Mouse (Mus musculus) cerebellum, adult 2 months (tissue): Measurements from ENCODE around the gene Tmem63b. TPM values are rescaled to one million over a fixed set of nuclear protein-coding genes. Genes with fewer than 3 reads are reported as not detected.

ENCODE experiments used
- DNase-seq, 2 experiments: peaks; one replicate each; pipeline ENCODE4 v3.0.0; 2021
- H3K27ac ChIP-seq: fragments of 200-500 bp; 2 replicates; pipeline ENCODE4 v1.5.1; 2012; ENCODE audit warnings: low read length, control low read depth, inconsistent platforms; ENCODE audit not compliant: insufficient read depth
- H3K27me3 ChIP-seq: fragments of 200-500 bp; 2 replicates; pipeline ENCODE4 v1.6.1; 2012; ENCODE audit warnings: inconsistent platforms, mild to moderate bottlenecking, low read length, moderate library complexity; ENCODE audit not compliant: control insufficient read depth, insufficient read depth
- H3K4me1 ChIP-seq: fragments of 200-500 bp; 2 replicates; pipeline ENCODE4 v1.6.1; 2011; ENCODE audit warnings: low read length; ENCODE audit not compliant: control insufficient read depth, insufficient read depth
- H3K4me3 ChIP-seq: fragments of 200-500 bp; replicated peaks from 2 replicates; pipeline ENCODE3; 2011; ENCODE audit warnings: mild to moderate bottlenecking, low read depth, low read length, control low read depth; ENCODE audit not compliant: insufficient read depth
- CTCF ChIP-seq: fragments of 200-500 bp; IDR thresholded peaks from 2 replicates; pipeline ENCODE4 v1.5.1; 2011; ENCODE audit warnings: low read depth, mild to moderate bottlenecking, control low read depth, low read length, moderate library complexity, borderline replicate concordance; ENCODE audit not compliant: insufficient read depth
- POLR2A ChIP-seq: fragments of 200-500 bp; IDR thresholded peaks from 2 replicates; pipeline ENCODE4 v1.6.1; 2011; ENCODE audit warnings: low read length, control low read depth, borderline replicate concordance; ENCODE audit not compliant: insufficient read depth
- WGBS: fragments of 180-500 bp; shearing (Covaris S2); methylation state at CpG from one replicate; pipeline ENCODE4 v1.1.7; 2018; 5-methylcytosine and 5-hydroxymethylcytosine counted together
- polyA plus RNA-seq: library from polyadenylated mRNA; depleted of rRNA; stranded (reverse); fragments of >200 nt; gene quantifications from 2 replicates; pipeline ENCODE4 v1.2.3, GENCODE M21; 2012

Gene Tmem63b
- polyA plus RNA-seq, 1 experiment: 196 TPM

- H3K4me3 ChIP-seq: no peak overlapping the region
- WGBS: 89% methylated on average over 4 of the region's 4 CpGs
- H3K4me1 ChIP-seq: peaks cover 9% of the 10 kb centered on the region
- H3K27ac ChIP-seq: no peak overlapping the region
- TF ChIP-seq CTCF (no peak), POLR2A (no peak)
- DNase-seq: no peak
- no peaks in the 10 kb centered on the region for H3K27me3 ChIP-seq
Measured at GRCm38 (mm10) chr17:45730696-45731095, 44.0 kb upstream of the Tmem63b start.

DNA sequence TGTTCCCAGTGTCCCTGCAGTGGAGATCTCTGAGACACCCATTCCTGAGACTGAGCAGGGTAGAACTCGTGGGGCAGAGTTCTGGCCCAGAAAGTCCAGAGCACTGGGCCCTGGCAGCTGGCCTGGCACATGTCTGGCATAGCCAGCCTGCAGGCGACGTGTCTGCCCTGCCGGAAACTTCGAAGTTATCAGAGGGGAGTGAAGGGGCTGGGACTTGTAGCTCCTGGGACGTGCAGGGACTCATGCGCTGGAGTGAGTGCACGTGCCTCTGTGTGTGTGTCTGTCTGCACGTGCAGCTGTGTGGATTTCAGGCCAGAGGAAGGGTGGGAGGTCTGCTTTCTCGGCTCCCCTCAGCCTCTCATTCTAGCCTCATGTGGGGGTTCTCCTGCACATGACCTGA lies 42.7 kb upstream of the Tmem63b start:
- Histone ChIP-seq H3K4me1 (peaks cover 5% of the 10 kb centered on the region; the same call in 1 of the 2 replicates), H3K27me3 (no peaks in the 10 kb centered on the region), H3K27ac (no peak overlapping the region), H3K4me3 (no peak overlapping the region)
- WGBS: 42% methylated on average over 10 of the region's 10 CpGs
- DNase-seq: no peak
- TF ChIP-seq CTCF (no peak), POLR2A (no peak)

GRCm38 (mm10) chr17:45727983-45728723 lies 41.4 kb upstream of the Tmem63b start:
- WGBS: 63% methylated on average over 8 of the region's 8 CpGs
- Histone ChIP-seq H3K4me1 (no peaks in the 10 kb centered on the region), H3K27ac (no peak overlapping the region), H3K4me3 (no peak overlapping the region), H3K27me3 (no peaks in the 10 kb centered on the region)
- TF ChIP-seq POLR2A (no peak), CTCF (no peak)
- DNase-seq: no peak

DNA sequence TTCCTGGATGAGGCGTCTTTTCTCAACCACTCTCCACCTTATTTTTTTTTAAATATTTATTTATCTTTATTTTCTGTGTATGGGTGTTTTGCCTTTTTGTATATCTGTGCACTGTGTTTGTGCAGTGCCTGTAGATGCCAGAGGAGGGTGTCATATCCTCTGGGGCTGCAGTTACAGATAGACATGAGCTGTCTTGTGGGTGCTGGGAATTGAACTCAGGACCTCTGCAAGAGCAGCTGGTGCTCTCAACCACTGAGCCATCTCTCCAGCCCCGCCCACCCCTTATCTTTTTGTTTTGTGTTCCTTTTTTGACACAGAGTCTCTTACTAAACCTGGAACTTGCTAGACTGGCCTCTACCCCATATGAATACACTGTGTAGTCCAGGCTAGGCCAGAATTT lies 40.8 kb upstream of the Tmem63b start:
- no peak for DNase-seq
- no peaks in the 10 kb centered on the region for H3K4me1 ChIP-seq
- H3K4me3 ChIP-seq: no peak overlapping the region
- H3K27ac ChIP-seq: no peak overlapping the region
- TF ChIP-seq CTCF (no peak), POLR2A (no peak)
- H3K27me3 ChIP-seq: no peaks in the 10 kb centered on the region
- WGBS: 91% methylated on average over 2 of the region's 2 CpGs

- WGBS: 84% methylated on average over 7 of the region's 7 CpGs
- Histone ChIP-seq H3K4me3 (no peak overlapping the region), H3K27ac (no peak overlapping the region), H3K4me1 (no peaks in the 10 kb centered on the region), H3K27me3 (no peaks in the 10 kb centered on the region)
- DNase-seq: no peak
- TF ChIP-seq CTCF (no peak), POLR2A (no peak)
Measured at GRCm38 (mm10) chr17:45726249-45726648, 39.5 kb upstream of the Tmem63b start.

DNA sequence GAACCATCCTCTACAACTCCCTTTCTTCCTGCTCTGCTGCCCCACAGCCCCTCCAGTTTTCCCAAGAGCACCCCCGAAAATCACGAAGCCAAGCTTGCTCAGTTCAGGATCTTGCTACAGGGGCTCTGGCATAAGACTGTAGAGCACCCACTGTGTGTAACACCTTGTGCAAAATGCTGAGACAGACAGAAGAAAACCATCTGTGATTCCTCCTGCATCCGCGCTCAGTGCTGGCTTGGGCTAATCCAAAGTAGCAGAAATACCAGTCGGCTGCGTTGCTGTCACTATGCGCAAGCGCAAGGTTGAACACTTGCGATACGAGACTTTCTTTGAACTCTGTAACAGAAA lies 37.8 kb upstream of the Tmem63b start:
- no peak overlapping the region for H3K4me3 ChIP-seq
- 75% methylated on average over 10 of the region's 10 CpGs for WGBS
- no peak for TF ChIP-seq CTCF
- TF ChIP-seq POLR2A: no peak
- no peaks in the 10 kb centered on the region for H3K27me3 ChIP-seq
- no peak overlapping the region for H3K27ac ChIP-seq
- no peaks in the 10 kb centered on the region for H3K4me1 ChIP-seq
- DNase-seq: no peak

GRCm38 (mm10) chr17:45723732-45724573 lies 37.2 kb upstream of the Tmem63b start:
- Histone ChIP-seq H3K4me3 (peak overlapping the region; percentile 76), H3K27ac (no peak overlapping the region), H3K27me3 (no peaks in the 10 kb centered on the region), H3K4me1 (no peaks in the 10 kb centered on the region)
- peak; percentile 76 to 90 for DNase-seq
- peak; percentile 93 for TF ChIP-seq CTCF
- TF ChIP-seq POLR2A: peak; percentile 22; the same call in 1 of the 2 replicates
- 3% methylated on average over 25 of the region's 25 CpGs for WGBS

- peak; percentile 70 to 80 for DNase-seq
- Histone ChIP-seq H3K27me3 (no peaks in the 10 kb centered on the region), H3K27ac (no peak overlapping the region), H3K4me1 (no peaks in the 10 kb centered on the region), H3K4me3 (no peak overlapping the region)
- no peak for TF ChIP-seq POLR2A
- TF ChIP-seq CTCF: peak; percentile 88
- WGBS: 4% methylated on average over 10 of the region's 10 CpGs
Measured at GRCm38 (mm10) chr17:45718323-45718722, 31.6 kb upstream of the Tmem63b start.

GRCm38 (mm10) chr17:45711525-45711924 lies 24.8 kb upstream of the Tmem63b start:
- no peaks in the 10 kb centered on the region for H3K4me1 ChIP-seq
- no peaks in the 10 kb centered on the region for H3K27me3 ChIP-seq
- 86% methylated on average over 3 of the region's 3 CpGs for WGBS
- no peak for TF ChIP-seq CTCF
- no peak for TF ChIP-seq POLR2A
- no peak overlapping the region for H3K27ac ChIP-seq
- DNase-seq: no peak
- no peak overlapping the region for H3K4me3 ChIP-seq
